Mouse (Mus musculus): ENCODE measurements around the gene Irf7.
A peak's percentile ranks its signal among the peaks of the same experiment; 100 is the strongest.

Irf7 gene

GRCm38 (mm10) chr7:141220377-141220776, 45.9 kb downstream of the Irf7 start:
- no peak for DNase-seq (ENCODE audit: low read depth)

DNA sequence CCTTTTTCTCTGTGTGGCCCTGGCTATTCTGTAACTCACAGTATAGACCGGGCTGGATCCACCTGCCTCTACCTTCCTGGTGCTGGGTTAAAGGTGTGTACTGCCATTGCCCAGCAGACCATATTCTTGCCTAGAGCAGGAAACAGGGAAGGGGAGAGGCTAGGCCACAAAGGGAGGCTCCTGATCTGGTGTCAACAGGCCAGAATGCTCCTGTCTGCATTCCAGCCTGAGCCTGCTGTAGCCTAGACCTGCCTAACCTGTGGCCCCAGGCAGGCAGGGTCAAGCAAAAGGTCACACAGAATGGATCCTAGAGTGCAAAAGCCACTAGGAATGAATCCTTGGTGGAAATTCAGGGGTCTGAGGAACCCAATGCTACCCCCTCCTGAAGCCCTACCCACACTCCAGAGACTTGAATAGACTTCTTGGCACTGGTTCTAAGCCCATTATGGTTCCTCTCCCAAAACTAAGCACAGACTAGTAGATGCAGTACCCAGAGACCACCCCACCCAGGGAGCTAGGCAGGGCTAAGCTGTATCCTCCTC, 46.7 kb downstream of the Irf7 start:
- no peak for DNase-seq (ENCODE audit: low read depth)

DNA sequence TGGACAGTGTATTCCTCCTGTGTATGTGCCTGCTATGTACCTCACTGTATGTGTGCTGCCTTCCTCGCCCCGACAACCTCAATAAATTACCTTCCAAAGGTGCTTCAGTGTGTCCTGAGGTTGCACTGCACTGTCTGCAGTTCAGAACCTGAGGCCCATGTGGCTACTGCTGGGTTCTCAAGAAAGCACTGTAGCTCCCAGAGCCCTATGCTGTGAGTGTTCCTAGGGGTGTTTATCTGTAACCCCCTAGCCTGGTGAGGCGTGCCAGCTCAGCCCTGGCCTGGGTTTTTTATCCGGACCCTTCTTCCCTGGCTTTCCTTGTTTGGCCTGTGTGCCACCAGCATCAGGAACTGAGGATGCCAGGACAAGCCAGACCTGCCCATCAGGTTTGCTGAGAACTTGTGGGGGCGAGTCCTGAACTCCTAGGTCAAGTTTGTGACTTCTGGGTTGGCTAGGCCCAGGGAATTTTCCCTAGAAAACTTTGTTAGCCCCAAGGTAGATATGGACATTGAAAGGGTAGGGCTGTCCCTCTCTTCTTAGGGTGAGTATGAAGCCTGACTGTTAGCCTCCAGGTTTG, 47.6 kb downstream of the Irf7 start:
- DNase-seq (ENCODE audit: low read depth): no peak

DNA sequence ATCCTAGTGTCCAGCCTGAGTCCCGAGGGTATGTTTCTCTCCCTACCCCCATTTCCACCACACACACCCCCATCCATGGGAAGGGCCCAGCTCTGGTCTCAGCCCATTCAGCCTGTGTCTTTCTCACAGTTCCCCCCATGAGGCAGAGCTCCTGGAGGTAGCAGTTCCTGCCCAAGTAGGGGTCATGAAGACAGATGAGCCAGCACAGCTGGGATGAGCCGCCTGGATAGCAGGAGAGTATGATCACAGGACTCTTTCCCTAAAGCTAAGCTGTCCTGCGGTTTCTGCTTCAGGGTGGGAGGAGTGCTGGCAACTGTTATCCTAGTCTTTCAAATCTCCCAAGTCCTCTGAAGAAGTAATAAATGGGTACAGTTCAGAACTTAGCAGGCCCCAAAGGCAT, 48.1 kb downstream of the Irf7 start:
- no peak for DNase-seq (ENCODE audit: low read depth)

DNA sequence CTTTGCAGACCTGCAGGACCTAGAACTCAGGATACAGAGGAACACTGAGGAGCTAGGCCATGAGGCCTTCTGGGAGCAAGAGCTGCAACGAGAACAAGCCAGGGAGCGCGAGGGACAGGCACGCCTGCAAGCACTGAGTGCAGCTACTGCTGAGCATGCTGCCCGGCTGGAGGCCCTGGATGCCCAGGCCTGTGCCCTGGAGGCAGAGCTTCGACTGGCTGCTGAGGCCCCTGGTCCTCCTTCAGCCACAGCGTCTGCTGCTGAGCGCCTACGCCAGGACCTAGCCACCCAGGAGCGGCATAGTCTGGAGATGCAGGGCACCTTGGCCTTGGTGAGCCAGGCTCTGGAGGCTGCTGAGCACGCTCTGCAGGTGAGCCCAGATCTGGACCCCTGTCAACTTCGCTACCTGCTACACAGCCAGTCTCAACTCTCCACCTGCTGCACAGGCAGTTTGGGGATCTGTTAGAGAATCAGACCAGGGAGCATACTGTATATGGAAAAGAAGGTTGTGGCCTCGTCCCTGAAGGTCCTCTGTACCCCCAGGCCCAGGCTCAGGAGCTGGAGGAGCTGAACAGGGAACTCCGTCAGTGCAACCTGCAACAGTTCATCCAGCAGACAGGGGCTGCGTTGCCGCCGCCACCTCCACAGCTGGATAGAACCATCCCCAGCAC, 48.8 kb downstream of the Irf7 start:
- DNase-seq (ENCODE audit: low read depth): no peak

- no peak for DNase-seq (ENCODE audit: low read depth)
Observed at GRCm38 (mm10) chr7:141216894-141217293, 49.4 kb downstream of the Irf7 start.

- no peak for DNase-seq (ENCODE audit: low read depth)
Observed at GRCm38 (mm10) chr7:141215880-141216733, 50.2 kb downstream of the Irf7 start.

- peak; percentile 99 for DNase-seq (ENCODE audit: low read depth)
Observed at GRCm38 (mm10) chr7:141215101-141215879, 51.0 kb downstream of the Irf7 start, which contains the start of gene Rassf7. Gene Rassf7, plus strand, starts transcription at chr7:141215860.

DNA sequence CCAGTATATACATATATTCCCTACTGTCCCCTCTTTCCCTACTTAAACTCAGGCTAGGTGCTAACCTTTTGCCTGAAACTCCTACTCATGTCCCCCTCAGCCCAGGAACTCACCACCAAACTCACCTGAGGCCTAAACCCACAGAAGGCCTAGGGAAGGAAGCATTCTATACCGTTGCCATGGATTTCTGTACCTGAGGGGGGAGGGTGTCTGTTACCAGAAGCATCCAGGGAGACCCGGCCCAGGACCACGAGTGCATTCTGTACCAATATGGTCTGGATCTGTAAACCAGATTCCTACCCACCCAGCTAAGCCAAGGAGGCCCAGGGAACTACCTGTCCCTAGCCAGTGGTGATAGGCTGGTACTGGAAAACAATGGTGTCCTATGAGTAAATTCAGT, 52.0 kb downstream of the Irf7 start:
- DNase-seq (ENCODE audit: low read depth): no peak

DNA sequence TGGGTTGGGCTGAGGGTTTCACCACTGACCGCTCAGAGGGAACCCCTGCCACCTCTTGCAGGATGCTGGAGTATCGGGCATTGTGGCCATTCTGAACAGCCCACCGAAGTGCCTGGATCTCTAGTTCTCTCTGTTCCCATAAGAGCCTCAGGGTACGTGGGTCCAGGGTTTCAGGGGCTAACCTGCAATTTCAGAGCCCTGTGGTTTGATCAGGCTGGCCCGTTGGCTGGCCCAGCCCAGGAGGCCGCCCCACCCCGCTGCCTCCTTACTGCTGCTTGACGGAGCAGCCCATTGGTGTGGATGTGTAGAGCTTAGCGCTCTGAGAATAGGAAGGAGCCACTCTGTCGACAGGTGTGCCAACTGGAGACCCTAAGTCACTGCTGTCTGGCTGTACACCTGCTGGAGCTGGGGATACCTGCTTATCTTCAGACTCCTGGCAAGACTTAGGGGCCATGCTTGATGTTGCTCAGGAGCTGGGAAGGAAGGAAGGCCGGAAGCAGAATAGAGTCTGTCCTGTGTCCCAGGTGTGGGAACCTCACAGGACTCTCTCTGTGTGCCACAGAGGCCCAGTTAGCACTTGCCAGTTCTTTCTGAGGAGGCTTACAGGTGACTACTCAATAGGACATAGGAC, 52.6 kb downstream of the Irf7 start, which contains the start of gene Lmntd2:
Gene Lmntd2, minus strand, starts transcription at position 476 of the 631 bp plus-strand sequence.
- no peak for DNase-seq (ENCODE audit: low read depth)

DNA sequence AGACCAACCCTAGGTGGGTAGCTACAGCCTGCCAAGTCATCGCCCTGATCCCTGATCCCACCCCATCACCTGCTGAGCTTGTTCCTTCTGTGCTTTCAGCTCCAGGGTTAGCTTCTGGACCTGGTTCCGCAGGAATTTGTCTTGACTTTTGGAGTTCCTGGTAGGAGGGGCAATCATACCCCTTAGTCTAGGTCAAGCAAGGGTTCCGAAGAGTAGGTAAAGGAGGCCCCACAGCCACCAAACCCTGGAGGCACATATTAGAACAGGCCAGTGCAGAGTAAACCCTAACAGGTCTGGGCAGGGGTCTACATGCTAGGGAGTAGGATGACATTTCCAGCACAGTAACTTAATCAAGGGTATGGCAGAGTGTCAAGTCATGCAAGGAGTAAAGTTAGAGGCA, 53.1 kb downstream of the Irf7 start:
- no peak for DNase-seq (ENCODE audit: low read depth)
